Mouse (Mus musculus): Measurements from ENCODE around the gene Ccdc6.

DNA sequence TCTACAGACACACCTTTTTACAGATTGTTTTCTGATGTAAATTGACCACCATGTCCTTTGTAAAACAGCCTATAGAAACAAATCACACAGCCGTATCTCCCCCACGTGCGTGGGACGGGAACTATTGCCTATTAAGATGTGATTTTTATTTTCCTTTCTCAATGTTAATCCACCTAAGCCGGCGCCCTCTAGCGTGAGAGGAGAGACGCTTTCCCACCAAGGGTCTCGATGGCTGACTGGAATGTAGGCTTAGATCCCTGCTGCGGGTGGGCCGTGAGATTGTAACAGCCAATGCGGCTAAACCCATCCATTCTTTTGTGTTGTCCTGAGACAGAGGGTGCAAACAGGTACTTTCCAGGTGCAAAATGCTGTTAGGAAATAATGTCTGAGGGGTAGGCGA is 92.9 kb downstream of the Ccdc6 start:
- TF ChIP-seq CTCF (IDR thresholded peaks at IDR 0.05) (peak; percentile 43), EP300 (IDR thresholded peaks at IDR 0.05; ENCODE audit: insufficient read depth, low read depth, low read length) (no peak), POLR2A (IDR thresholded peaks at IDR 0.05; ENCODE audit: insufficient read depth, low read depth, low read length) (no peak)
